Mouse (Mus musculus) small intestine, adult 2 months (tissue): ENCODE results near the gene Flot1. TPM values are rescaled to one million over a fixed set of nuclear protein-coding genes. Genes with fewer than 3 reads are reported as not detected.
"Not testable (repeated sequence)": the region's sequence is repeated elsewhere in the genome, so short reads cannot be mapped to it uniquely, and the experiment has no call there.

Experiments used
- H3K27ac ChIP-seq: fragments of 200-500 bp; 2 replicates; pipeline ENCODE4 v1.5.1; 2012; ENCODE audit warnings: low read depth, low read length, control low read depth, inconsistent platforms; ENCODE audit not compliant: insufficient read depth
- H3K27me3 ChIP-seq: fragments of 200-500 bp; 2 replicates; pipeline ENCODE4 v1.6.1; 2012; ENCODE audit warnings: mild to moderate bottlenecking, moderate library complexity, low read length, inconsistent platforms; ENCODE audit not compliant: control insufficient read depth, insufficient read depth
- H3K36me3 ChIP-seq: fragments of 200-500 bp; 2 replicates; pipeline ENCODE4 v1.6.1; 2012; ENCODE audit warnings: mild to moderate bottlenecking, low read length, control low read depth, inconsistent platforms; ENCODE audit not compliant: control insufficient read depth, insufficient read depth
- H3K4me1 ChIP-seq: fragments of 200-500 bp; 2 replicates; pipeline ENCODE4 v1.6.1; 2012; ENCODE audit warnings: low read length, inconsistent platforms, mixed read lengths; ENCODE audit not compliant: control insufficient read depth, insufficient read depth, insufficient read length
- H3K4me3 ChIP-seq: fragments of 200-500 bp; 2 replicates; pipeline ENCODE4 v1.5.1; 2012; ENCODE audit warnings: low read depth, mild to moderate bottlenecking, control low read depth, inconsistent platforms, low read length, moderate library complexity
- CTCF ChIP-seq: fragments of 200-500 bp; IDR thresholded peaks from 2 replicates; pipeline ENCODE4 v1.5.1; 2012; ENCODE audit warnings: low read depth, mild to moderate bottlenecking, control low read depth, inconsistent platforms, low read length, moderate library complexity, mixed read lengths; ENCODE audit not compliant: insufficient replicate concordance, insufficient read length; ENCODE audit errors: extremely low read depth
- POLR2A ChIP-seq: fragments of 200-500 bp; IDR thresholded peaks from 2 replicates; pipeline ENCODE4 v1.6.1; 2012; ENCODE audit warnings: low read depth, mild to moderate bottlenecking, control low read depth, inconsistent platforms, low read length, moderate library complexity
- WGBS: fragments of 180-500 bp; shearing (Covaris S2); methylation state at CpG from one replicate; pipeline ENCODE4 v1.1.7; 2018; 5-methylcytosine and 5-hydroxymethylcytosine counted together
- polyA plus RNA-seq: library from polyadenylated mRNA; depleted of rRNA; stranded (reverse); fragments of >200 nt; gene quantifications from 2 replicates; pipeline ENCODE4 v1.2.3, GENCODE M21; 2012

The Flot1 gene
- polyA plus RNA-seq, 1 experiment: 53.2 TPM

DNA sequence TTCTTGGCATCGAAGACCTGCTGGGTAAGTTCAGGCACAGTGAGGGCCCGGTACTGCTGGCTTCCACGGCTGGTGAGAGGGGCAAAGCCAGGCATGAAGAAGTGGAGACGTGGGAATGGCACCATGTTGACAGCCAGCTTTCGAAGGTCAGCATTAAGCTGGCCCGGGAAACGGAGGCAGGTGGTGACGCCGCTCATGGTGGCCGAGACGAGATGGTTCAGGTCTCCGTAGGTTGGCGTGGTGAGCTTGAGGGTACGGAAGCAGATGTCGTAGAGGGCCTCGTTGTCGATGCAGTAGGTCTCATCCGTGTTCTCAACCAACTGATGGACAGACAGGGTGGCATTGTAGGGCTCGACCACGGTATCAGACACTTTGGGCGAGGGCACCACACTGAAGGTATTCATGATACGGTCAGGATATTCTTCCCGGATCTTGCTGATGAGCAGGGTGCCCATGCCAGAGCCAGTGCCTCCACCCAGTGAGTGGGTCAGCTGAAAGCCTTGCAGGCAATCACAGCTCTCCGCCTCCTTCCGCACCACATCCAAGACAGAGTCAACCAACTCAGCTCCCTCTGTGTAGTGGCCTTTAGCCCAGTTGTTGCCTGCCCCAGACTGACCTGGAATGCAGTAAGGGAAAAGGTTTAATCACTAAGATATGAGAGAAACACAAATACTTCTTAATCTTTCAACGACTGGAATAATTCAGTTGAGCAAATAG lies 12.6 kb downstream of the Flot1 start:
- 66% methylated on average over 26 of the region's 26 CpGs for WGBS
- TF ChIP-seq CTCF (no peak), POLR2A (no peak)
- no peak overlapping the region for H3K27ac ChIP-seq
- peaks cover 10% of the 10 kb centered on the region for H3K4me1 ChIP-seq
- H3K4me3 ChIP-seq: no peak overlapping the region
- H3K27me3 ChIP-seq: no peaks in the 10 kb centered on the region
- peaks cover 35% of the 10 kb centered on the region for H3K36me3 ChIP-seq

GRCm38 (mm10) chr17:35836178-35836965 lies 13.3 kb downstream of the Flot1 start:
- H3K27me3 ChIP-seq: no peaks in the 10 kb centered on the region
- TF ChIP-seq POLR2A (no peak), CTCF (peak; percentile 53; the same call in 1 of the 2 replicates)
- H3K27ac ChIP-seq: peak overlapping the region; percentile 52
- H3K4me1 ChIP-seq: peaks cover 10% of the 10 kb centered on the region
- peak overlapping the region; percentile 93 for H3K4me3 ChIP-seq
- 3% methylated on average over 24 of the region's 24 CpGs for WGBS
- peaks cover 29% of the 10 kb centered on the region for H3K36me3 ChIP-seq

GRCm38 (mm10) chr17:35836991-35837422 lies 14.0 kb downstream of the Flot1 start:
- Histone ChIP-seq H3K36me3 (peaks cover 27% of the 10 kb centered on the region), H3K27ac (peak overlapping the region; percentile 92), H3K4me1 (peaks cover 10% of the 10 kb centered on the region), H3K4me3 (peak overlapping the region; percentile 93), H3K27me3 (no peaks in the 10 kb centered on the region)
- TF ChIP-seq CTCF (no peak), POLR2A (no peak)
- 1% methylated on average over 25 of the region's 25 CpGs for WGBS

DNA sequence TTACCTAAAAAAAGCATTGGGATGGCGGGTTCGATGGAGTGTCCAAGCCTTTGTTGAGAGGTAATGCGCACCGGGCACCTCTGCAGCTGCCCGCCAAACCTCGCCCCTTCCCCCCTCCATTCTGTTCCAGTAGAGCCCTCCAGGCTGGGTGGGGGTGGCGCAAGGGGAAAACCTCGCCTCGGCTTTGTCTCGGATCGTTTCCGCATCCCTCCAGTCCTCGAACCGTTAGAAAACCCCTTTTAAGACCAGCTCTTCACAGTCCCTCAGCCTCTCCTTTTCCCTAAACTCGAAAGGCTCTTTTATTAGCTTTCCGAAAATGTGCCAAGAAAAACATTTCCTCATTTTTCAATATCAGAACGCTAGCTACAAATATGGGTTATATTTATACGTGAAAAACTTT lies 14.5 kb downstream of the Flot1 start:
- H3K36me3 ChIP-seq: peaks cover 25% of the 10 kb centered on the region
- no peaks in the 10 kb centered on the region for H3K27me3 ChIP-seq
- WGBS: under 1% methylated on average over 18 of the region's 18 CpGs
- TF ChIP-seq POLR2A (no peak), CTCF (no peak)
- H3K4me3 ChIP-seq: peak overlapping the region; percentile 93
- peaks cover 10% of the 10 kb centered on the region for H3K4me1 ChIP-seq
- peak overlapping the region; percentile 92 for H3K27ac ChIP-seq

DNA sequence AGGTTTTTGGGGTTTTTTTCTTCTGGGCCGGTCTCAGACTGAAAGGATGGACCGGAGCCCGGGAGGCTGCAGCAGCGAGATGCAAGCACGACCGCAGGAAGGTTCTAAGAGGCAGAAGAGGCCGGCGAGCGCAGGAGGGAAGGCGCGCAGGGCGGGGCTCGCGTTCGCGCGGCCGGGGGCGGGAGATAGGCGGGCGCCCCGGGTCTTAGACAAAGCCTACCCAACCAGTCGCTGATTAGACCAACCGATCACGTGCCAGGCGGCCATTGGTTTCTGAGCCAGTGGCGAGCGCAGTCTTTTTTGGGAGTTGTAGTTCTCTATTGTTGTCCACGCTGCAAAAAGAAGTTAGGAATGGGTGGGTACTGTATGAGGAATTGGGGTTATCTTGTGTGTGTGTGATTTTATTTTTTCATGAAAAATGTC lies 15.1 kb downstream of the Flot1 start, which contains the start of gene Tubb5:
Gene Tubb5 (minus strand): TSS at position 185 of the 423 bp plus-strand sequence.
- TF ChIP-seq POLR2A (peak; percentile 97), CTCF (no peak)
- no peaks in the 10 kb centered on the region for H3K27me3 ChIP-seq
- peaks cover 10% of the 10 kb centered on the region for H3K4me1 ChIP-seq
- WGBS: 2% methylated on average over 29 of the region's 29 CpGs
- peak within 1 kb of the TSS; percentile 93 for H3K4me3 ChIP-seq
- peaks cover 25% of the 10 kb centered on the region for H3K36me3 ChIP-seq
- peak within 1 kb of the TSS; percentile 92 for H3K27ac ChIP-seq

- WGBS: 3% methylated on average over 5 of the region's 5 CpGs
- TF ChIP-seq CTCF: no peak
- no peak for TF ChIP-seq POLR2A
- Histone ChIP-seq H3K27ac (peak overlapping the region; percentile 70), H3K27me3 (no peaks in the 10 kb centered on the region), H3K4me3 (peak overlapping the region; percentile 5; the same call in 1 of the 2 replicates), H3K4me1 (peaks cover 10% of the 10 kb centered on the region), H3K36me3 (peaks cover 22% of the 10 kb centered on the region)
These were observed 15.5 kb downstream of the Flot1 start for GRCm38 (mm10) chr17:35838570-35838969.

GRCm38 (mm10) chr17:35839002-35839401 lies 16.0 kb downstream of the Flot1 start:
- WGBS: 55% methylated on average over 3 of the region's 3 CpGs
- peaks cover 19% of the 10 kb centered on the region for H3K36me3 ChIP-seq
- peak overlapping the region; percentile 70; the same call in 1 of the 2 replicates for H3K27ac ChIP-seq
- not testable (repeated sequence) for H3K4me1 ChIP-seq, H3K4me3 ChIP-seq, H3K27me3 ChIP-seq
